Mouse (Mus musculus) spleen, adult 2 months (tissue): ENCODE measurements around the gene Anapc15. TPM values are rescaled to one million over a fixed set of nuclear protein-coding genes. Genes with fewer than 3 reads are reported as not detected.

ENCODE experiments used
- DNase-seq, 2 experiments: peaks; one replicate each; pipeline versions ENCODE4 v3.0.0 to v3.0.0-alpha.2; 2012 to 2021; ENCODE audit warnings: low spot score in 2 of 2, low read depth in 1 of 2
- H3K27ac ChIP-seq: fragments of 200-500 bp; 2 replicates; pipeline ENCODE4 v1.5.1; 2012; ENCODE audit warnings: low read length, inconsistent platforms; ENCODE audit not compliant: insufficient read depth
- H3K27me3 ChIP-seq: fragments of 200-500 bp; 2 replicates; pipeline ENCODE4 v1.6.1; 2012; ENCODE audit warnings: mild to moderate bottlenecking, moderate library complexity, low read length, inconsistent platforms; ENCODE audit not compliant: control insufficient read depth, insufficient read depth
- H3K36me3 ChIP-seq: fragments of 200-500 bp; 2 replicates; pipeline ENCODE4 v1.6.1; 2012; ENCODE audit warnings: mild to moderate bottlenecking, low read length, inconsistent platforms; ENCODE audit not compliant: control insufficient read depth, insufficient read depth
- H3K4me1 ChIP-seq: fragments of 200-500 bp; 2 replicates; pipeline ENCODE4 v1.6.1; 2011; ENCODE audit warnings: inconsistent platforms; ENCODE audit not compliant: control insufficient read depth, insufficient read depth, insufficient read length
- H3K4me3 ChIP-seq: fragments of 200-500 bp; 2 replicates; pipeline ENCODE4 v1.5.1; 2011; ENCODE audit warnings: mild to moderate bottlenecking, inconsistent platforms; ENCODE audit not compliant: insufficient read depth, insufficient read length; ENCODE audit errors: extremely low read depth
- CTCF ChIP-seq: fragments of 200-500 bp; IDR thresholded peaks from 2 replicates; pipeline ENCODE4 v1.5.1; 2011; ENCODE audit warnings: mild to moderate bottlenecking, inconsistent platforms; ENCODE audit not compliant: insufficient read depth, insufficient read length, insufficient replicate concordance; ENCODE audit errors: extremely low read depth
- POLR2A ChIP-seq: fragments of 200-500 bp; IDR thresholded peaks from 2 replicates; pipeline ENCODE4 v1.6.1; 2011; ENCODE audit warnings: low read depth, low read length, inconsistent platforms
- WGBS: fragments of 180-500 bp; shearing (Covaris S2); methylation state at CpG from one replicate; pipeline ENCODE4 v1.1.7; 2018; 5-methylcytosine and 5-hydroxymethylcytosine counted together
- polyA plus RNA-seq: library from polyadenylated mRNA; depleted of rRNA; stranded (reverse); fragments of >200 nt; gene quantifications from 2 replicates; pipeline ENCODE4 v1.2.3, GENCODE M21; 2012

Gene Anapc15
- polyA plus RNA-seq, 1 experiment: 37.1 TPM

GRCm38 (mm10) chr7:101900331-101901097 is 37.0 kb downstream of the Anapc15 start:
- DNase-seq: no peak
- no peak overlapping the region for H3K4me3 ChIP-seq
- 88% methylated on average over 16 of the region's 16 CpGs for WGBS
- no peaks in the 10 kb centered on the region for H3K36me3 ChIP-seq
- TF ChIP-seq CTCF (no peak), POLR2A (no peak)
- H3K4me1 ChIP-seq: peaks cover 2% of the 10 kb centered on the region; the same call in 1 of the 2 replicates
- H3K27me3 ChIP-seq: no peaks in the 10 kb centered on the region
- H3K27ac ChIP-seq: no peak overlapping the region; the same call in 1 of the 2 replicates

- H3K4me1 ChIP-seq: peaks cover 6% of the 10 kb centered on the region; the same call in 1 of the 2 replicates
- 96% methylated on average over 10 of the region's 10 CpGs for WGBS
Observed at GRCm38 (mm10) chr7:101901969-101902368, 38.5 kb downstream of the Anapc15 start.

GRCm38 (mm10) chr7:101902846-101903245 is 39.3 kb downstream of the Anapc15 start:
- Histone ChIP-seq H3K27me3 (no peaks in the 10 kb centered on the region), H3K4me1 (peaks cover 4% of the 10 kb centered on the region; the same call in 1 of the 2 replicates), H3K27ac (no peak overlapping the region), H3K4me3 (no peak overlapping the region), H3K36me3 (no peaks in the 10 kb centered on the region)
- no peak for DNase-seq
- no peak for TF ChIP-seq CTCF

More at GRCm38 (mm10) chr7:101901969-101902368, 38.5 kb downstream of the Anapc15 start:
- Histone ChIP-seq H3K4me3 (no peak overlapping the region), H3K27me3 (no peaks in the 10 kb centered on the region), H3K36me3 (no peaks in the 10 kb centered on the region), H3K27ac (no peak overlapping the region)
- no peak for DNase-seq
- TF ChIP-seq POLR2A: no peak
- TF ChIP-seq CTCF: no peak

- TF ChIP-seq POLR2A (peak; percentile 75), CTCF (no peak)
- H3K27ac ChIP-seq: peak within 1 kb of the TSS; percentile 97
- WGBS: under 1% methylated on average over 61 of the region's 61 CpGs
- peak; percentile 98 to 100 for DNase-seq
- peaks cover 4% of the 10 kb centered on the region; the same call in 1 of the 2 replicates for H3K4me1 ChIP-seq
- H3K36me3 ChIP-seq: peaks cover 6% of the 10 kb centered on the region
- H3K27me3 ChIP-seq: no peaks in the 10 kb centered on the region
- H3K4me3 ChIP-seq: peak within 1 kb of the TSS; percentile 82
Observed at GRCm38 (mm10) chr7:101905561-101906286, 42.2 kb downstream of the Anapc15 start, which contains the start of gene Lamtor1. TSS of gene Lamtor1 (plus strand) at chr7:101905904.

GRCm38 (mm10) chr7:101906287-101906681 is 42.8 kb downstream of the Anapc15 start, which contains the start of gene Tomt:
TSS of gene Tomt (minus strand) at chr7:101906359.
- 2% methylated on average over 11 of the region's 11 CpGs for WGBS
- H3K4me1 ChIP-seq: peaks cover 4% of the 10 kb centered on the region; the same call in 1 of the 2 replicates

GRCm38 (mm10) chr7:101906696-101907095 is 43.2 kb downstream of the Anapc15 start:
- no peak for DNase-seq
- H3K27ac ChIP-seq: peak overlapping the region; percentile 32; the same call in 1 of the 2 replicates
- H3K27me3 ChIP-seq: no peaks in the 10 kb centered on the region
- peaks cover 4% of the 10 kb centered on the region; the same call in 1 of the 2 replicates for H3K4me1 ChIP-seq
- H3K4me3 ChIP-seq: peak overlapping the region; percentile 82; the same call in 1 of the 2 replicates
- 5% methylated on average over 8 of the region's 8 CpGs for WGBS
- H3K36me3 ChIP-seq: peaks cover 8% of the 10 kb centered on the region
- no peak for TF ChIP-seq CTCF
- no peak for TF ChIP-seq POLR2A

More at GRCm38 (mm10) chr7:101906287-101906681, 42.8 kb downstream of the Anapc15 start, which contains the start of gene Tomt:
- no peak for DNase-seq
- TF ChIP-seq CTCF (no peak), POLR2A (no peak)
- Histone ChIP-seq H3K36me3 (peaks cover 8% of the 10 kb centered on the region), H3K27ac (peak within 1 kb of the TSS; percentile 97), H3K27me3 (no peaks in the 10 kb centered on the region), H3K4me3 (peak within 1 kb of the TSS; percentile 82)
